Mouse (Mus musculus): Measurements from ENCODE around the gene Zfp36l2. TPM values are rescaled to one million over a fixed set of nuclear protein-coding genes. Genes with fewer than 3 reads are reported as not detected.

The Zfp36l2 gene
- polyA plus RNA-seq, 1 experiment = not detected

GRCm38 (mm10) chr17:84175196-84175595 lies 12.6 kb downstream of the Zfp36l2 start:
- no peak overlapping the region for H3K4me3 ChIP-seq (ENCODE audit: insufficient read depth, low read depth, low read length)
- no peak for TF ChIP-seq POLR2A (IDR thresholded peaks at IDR 0.05; ENCODE audit: insufficient read depth, low read depth, low read length)
- no peak for TF ChIP-seq CTCF (IDR thresholded peaks at IDR 0.05; ENCODE audit: insufficient read depth, low read depth, low read length)
- WGBS = 96% methylated on average over 17 of the region's 17 CpGs
- no peak overlapping the region for H3K27ac ChIP-seq (ENCODE audit: insufficient read depth, low read depth, low read length)
- peaks cover under 1% of the 10 kb centered on the region; the same call in 1 of the 2 replicates for H3K4me1 ChIP-seq (ENCODE audit: control insufficient read depth, insufficient read depth, low read length)

DNA sequence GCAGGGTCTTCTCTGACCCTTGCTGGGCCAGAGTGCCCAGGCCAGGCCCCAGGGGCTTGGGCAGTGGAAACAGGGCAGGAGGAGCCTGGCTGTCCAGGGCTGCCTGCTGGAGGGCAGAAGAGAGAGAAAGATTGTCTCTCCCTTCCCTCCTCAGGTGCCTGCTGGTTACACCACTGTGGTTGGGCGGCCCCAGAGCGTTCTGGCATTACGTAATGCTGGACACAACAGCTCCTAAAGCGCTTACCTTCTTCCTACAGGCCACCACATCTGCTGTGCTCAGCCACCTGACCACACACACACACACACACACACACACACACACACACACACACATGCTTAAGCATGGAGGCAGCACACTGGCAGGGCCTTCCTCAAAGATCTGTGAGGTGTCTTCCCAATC lies 20.4 kb downstream of the Zfp36l2 start:
- TF ChIP-seq POLR2A (IDR thresholded peaks at IDR 0.05; ENCODE audit: insufficient read depth, low read depth, low read length) (no peak), CTCF (IDR thresholded peaks at IDR 0.05; ENCODE audit: insufficient read depth, low read depth, low read length) (no peak)
- Histone ChIP-seq H3K27ac (ENCODE audit: insufficient read depth, low read depth, low read length) (no peak overlapping the region), H3K4me1 (ENCODE audit: control insufficient read depth, insufficient read depth, low read length) (no peaks in the 10 kb centered on the region), H3K4me3 (ENCODE audit: insufficient read depth, low read depth, low read length) (no peak overlapping the region)
- 100% methylated on average over 4 of the region's 4 CpGs for WGBS

DNA sequence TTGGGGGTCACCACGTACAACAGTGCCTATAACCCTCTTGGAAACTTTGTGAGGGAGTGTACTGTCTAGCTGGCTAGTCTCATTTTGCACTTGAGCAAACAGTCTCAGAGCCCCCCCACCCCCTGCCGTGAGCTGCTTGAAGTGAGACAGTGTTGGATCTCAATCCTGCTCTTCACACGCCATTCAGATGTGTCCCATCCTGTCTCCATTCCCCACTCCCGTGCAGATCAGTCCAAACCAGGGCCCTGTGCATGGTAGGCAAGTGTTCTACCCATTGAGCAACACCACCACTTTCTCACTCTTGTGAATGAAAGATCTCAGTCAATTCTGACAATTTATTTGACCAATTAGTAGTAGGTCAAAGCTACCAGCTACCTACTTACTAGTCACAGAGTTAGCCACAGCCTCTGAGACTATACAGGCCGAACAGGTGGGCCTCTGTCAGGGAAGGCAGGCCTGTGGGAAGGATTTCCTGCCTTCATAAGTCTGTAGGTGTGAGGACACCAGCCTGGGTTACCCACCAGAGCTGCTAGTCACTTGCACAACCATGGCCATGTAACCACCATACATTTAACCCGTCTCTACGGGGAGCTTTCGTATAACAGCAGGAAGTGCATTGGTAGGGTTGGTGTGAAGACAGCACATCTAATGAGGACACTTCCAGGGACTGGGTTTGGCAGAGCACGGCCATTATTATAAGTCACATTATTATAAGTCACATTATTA lies 21.4 kb downstream of the Zfp36l2 start:
- H3K4me1 ChIP-seq (ENCODE audit: control insufficient read depth, insufficient read depth, low read length) = peaks cover 4% of the 10 kb centered on the region
- no peak overlapping the region for H3K4me3 ChIP-seq (ENCODE audit: insufficient read depth, low read depth, low read length)
- 94% methylated on average over 9 of the region's 9 CpGs for WGBS
- no peak overlapping the region for H3K27ac ChIP-seq (ENCODE audit: insufficient read depth, low read depth, low read length)
- TF ChIP-seq CTCF (IDR thresholded peaks at IDR 0.05; ENCODE audit: insufficient read depth, low read depth, low read length) (no peak), POLR2A (IDR thresholded peaks at IDR 0.05; ENCODE audit: insufficient read depth, low read depth, low read length) (no peak)

DNA sequence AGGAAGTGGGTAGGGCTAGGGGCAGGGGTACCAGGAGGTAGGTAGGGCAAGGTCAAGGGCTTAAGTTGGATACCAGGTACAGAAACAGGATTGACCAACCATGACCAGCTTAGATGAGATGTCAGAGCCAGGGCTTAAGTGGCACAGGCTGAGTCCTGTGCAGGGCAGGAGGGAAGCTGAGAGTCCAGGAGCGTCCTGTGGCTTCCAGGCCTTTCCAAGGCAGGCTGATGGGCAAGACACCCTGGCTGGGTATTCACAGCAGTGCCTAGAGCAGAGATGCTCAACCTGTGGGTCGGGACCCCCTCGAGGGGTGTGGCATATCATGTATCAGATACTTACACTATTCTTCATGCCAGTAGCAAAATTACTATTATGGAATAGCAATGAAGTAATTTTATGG lies 22.0 kb downstream of the Zfp36l2 start:
- peaks cover 6% of the 10 kb centered on the region for H3K4me1 ChIP-seq (ENCODE audit: control insufficient read depth, insufficient read depth, low read length)
- WGBS = 90% methylated on average over 3 of the region's 3 CpGs
- no peak overlapping the region for H3K27ac ChIP-seq (ENCODE audit: insufficient read depth, low read depth, low read length)
- TF ChIP-seq CTCF (IDR thresholded peaks at IDR 0.05; ENCODE audit: insufficient read depth, low read depth, low read length) (no peak), POLR2A (IDR thresholded peaks at IDR 0.05; ENCODE audit: insufficient read depth, low read depth, low read length) (no peak)
- no peak overlapping the region for H3K4me3 ChIP-seq (ENCODE audit: insufficient read depth, low read depth, low read length)

DNA sequence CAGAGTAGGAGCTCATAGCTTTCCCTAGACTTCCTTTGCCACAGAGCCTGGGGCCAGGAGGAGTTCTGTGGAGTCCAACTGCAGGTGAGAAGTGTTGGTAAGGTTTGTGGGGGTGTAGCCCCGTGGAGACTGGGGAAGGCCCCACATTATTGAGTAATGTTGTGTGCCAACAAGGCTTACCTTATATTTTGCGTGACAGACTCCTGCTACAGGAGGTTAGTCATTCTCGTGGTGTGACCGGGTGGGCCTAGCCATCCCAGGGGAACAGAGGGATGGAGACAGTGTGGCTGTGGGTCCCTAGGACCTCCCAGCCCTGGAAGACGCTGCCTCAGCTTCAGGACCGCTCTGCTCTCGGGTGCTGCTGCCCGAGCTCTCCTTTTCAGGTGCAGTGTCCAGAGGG lies 23.6 kb downstream of the Zfp36l2 start:
- TF ChIP-seq POLR2A (IDR thresholded peaks at IDR 0.05; ENCODE audit: insufficient read depth, low read depth, low read length) = no peak
- no peak for TF ChIP-seq CTCF (IDR thresholded peaks at IDR 0.05; ENCODE audit: insufficient read depth, low read depth, low read length)
- Histone ChIP-seq H3K4me3 (ENCODE audit: insufficient read depth, low read depth, low read length) (no peak overlapping the region), H3K4me1 (ENCODE audit: control insufficient read depth, insufficient read depth, low read length) (peaks cover 6% of the 10 kb centered on the region), H3K27ac (ENCODE audit: insufficient read depth, low read depth, low read length) (no peak overlapping the region)
- 96% methylated on average over 8 of the region's 8 CpGs for whole genome bisulfite sequencing

DNA sequence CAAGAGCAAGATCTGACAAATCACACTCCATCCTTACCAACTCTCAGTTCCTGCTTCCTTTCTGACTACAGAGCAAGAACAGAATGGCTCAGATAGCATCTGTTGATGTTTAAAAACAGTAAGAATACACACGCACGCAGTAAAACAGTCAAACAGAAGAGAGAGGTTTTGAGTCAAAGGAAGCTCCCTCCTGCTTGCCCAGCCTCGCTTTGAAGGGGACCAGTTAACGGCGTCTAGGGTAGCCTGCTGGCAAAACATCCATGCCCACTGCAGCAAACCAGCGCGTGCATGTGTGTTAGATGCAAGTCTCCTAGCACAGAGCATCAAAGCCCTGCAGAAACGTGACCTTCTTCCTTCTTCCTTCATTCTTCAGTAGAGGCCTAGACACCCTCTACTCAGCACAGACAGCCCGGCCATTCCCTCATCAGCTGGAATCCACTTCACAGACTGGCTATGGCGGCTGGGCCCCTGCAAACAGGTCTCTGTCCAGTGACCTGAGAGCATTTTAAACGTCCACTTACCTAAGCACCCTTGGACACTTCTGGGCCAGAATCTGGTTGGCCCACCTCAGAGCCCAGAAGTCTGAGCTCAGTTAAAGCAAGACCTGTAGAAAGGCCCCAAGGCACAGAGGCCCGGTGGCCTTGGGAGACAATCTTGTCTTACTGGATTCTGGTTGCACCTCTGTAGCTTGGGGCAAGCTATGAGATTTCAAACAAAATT lies 24.5 kb downstream of the Zfp36l2 start:
- H3K27ac ChIP-seq (ENCODE audit: insufficient read depth, low read depth, low read length) = no peak overlapping the region
- peaks cover 6% of the 10 kb centered on the region for H3K4me1 ChIP-seq (ENCODE audit: control insufficient read depth, insufficient read depth, low read length)
- TF ChIP-seq POLR2A (IDR thresholded peaks at IDR 0.05; ENCODE audit: insufficient read depth, low read depth, low read length) (no peak), CTCF (IDR thresholded peaks at IDR 0.05; ENCODE audit: insufficient read depth, low read depth, low read length) (no peak)
- WGBS = 88% methylated on average over 12 of the region's 12 CpGs
- H3K4me3 ChIP-seq (ENCODE audit: insufficient read depth, low read depth, low read length) = no peak overlapping the region

- H3K4me3 ChIP-seq (ENCODE audit: insufficient read depth, low read depth, low read length) = no peak overlapping the region
- WGBS = 94% methylated on average over 8 of the region's 8 CpGs
- H3K27ac ChIP-seq (ENCODE audit: insufficient read depth, low read depth, low read length) = no peak overlapping the region
- TF ChIP-seq POLR2A (IDR thresholded peaks at IDR 0.05; ENCODE audit: insufficient read depth, low read depth, low read length) = no peak
- no peak for TF ChIP-seq CTCF (IDR thresholded peaks at IDR 0.05; ENCODE audit: insufficient read depth, low read depth, low read length)
- H3K4me1 ChIP-seq (ENCODE audit: control insufficient read depth, insufficient read depth, low read length) = peaks cover 6% of the 10 kb centered on the region
Observed at GRCm38 (mm10) chr17:84162211-84162760, 25.5 kb downstream of the Zfp36l2 start.

- Histone ChIP-seq H3K27ac (ENCODE audit: insufficient read depth, low read depth, low read length) (no peak overlapping the region), H3K4me3 (ENCODE audit: insufficient read depth, low read depth, low read length) (no peak overlapping the region), H3K4me1 (ENCODE audit: control insufficient read depth, insufficient read depth, low read length) (peaks cover 6% of the 10 kb centered on the region)
- WGBS = 74% methylated on average over 6 of the region's 6 CpGs
- TF ChIP-seq CTCF (IDR thresholded peaks at IDR 0.05; ENCODE audit: insufficient read depth, low read depth, low read length) (no peak), POLR2A (IDR thresholded peaks at IDR 0.05; ENCODE audit: insufficient read depth, low read depth, low read length) (no peak)
Observed at GRCm38 (mm10) chr17:84161231-84161854, 26.4 kb downstream of the Zfp36l2 start.

GRCm38 (mm10) chr17:84158891-84159290 lies 28.9 kb downstream of the Zfp36l2 start:
- 82% methylated on average over 15 of the region's 15 CpGs for WGBS

More at GRCm38 (mm10) chr17:84158891-84159290, 28.9 kb downstream of the Zfp36l2 start:
- Histone ChIP-seq H3K27ac (ENCODE audit: insufficient read depth, low read depth, low read length) (no peak overlapping the region), H3K4me3 (ENCODE audit: insufficient read depth, low read depth, low read length) (no peak overlapping the region), H3K4me1 (ENCODE audit: control insufficient read depth, insufficient read depth, low read length) (peaks cover 6% of the 10 kb centered on the region)
- TF ChIP-seq POLR2A (IDR thresholded peaks at IDR 0.05; ENCODE audit: insufficient read depth, low read depth, low read length) (no peak), CTCF (IDR thresholded peaks at IDR 0.05; ENCODE audit: insufficient read depth, low read depth, low read length) (no peak)

Measured in olfactory bulb, adult 2 months (tissue).